Mouse (Mus musculus) brain, embryonic 14.5 days (tissue): Measurements from ENCODE around the gene Asz1. TPM values are rescaled to one million over a fixed set of nuclear protein-coding genes. Genes with fewer than 3 reads are reported as not detected.

ENCODE experiments used
- DNase-seq: peaks from one replicate; pipeline ENCODE4 v3.0.0-alpha.2; 2011; ENCODE audit warnings: low read depth
- CTCF ChIP-seq: fragments of 200-500 bp; IDR thresholded peaks from 2 replicates; pipeline ENCODE4 v1.5.1; 2012; ENCODE audit warnings: inconsistent platforms, mild to moderate bottlenecking, moderate library complexity, borderline replicate concordance; ENCODE audit not compliant: insufficient read depth, insufficient read length; ENCODE audit errors: extremely low read depth
- POLR2A ChIP-seq: fragments of 200-500 bp; IDR thresholded peaks from 2 replicates; pipeline ENCODE4 v1.6.1; 2012; ENCODE audit warnings: mild to moderate bottlenecking, inconsistent platforms, borderline replicate concordance; ENCODE audit not compliant: poor library complexity, insufficient read depth, insufficient read length, severe bottlenecking; ENCODE audit errors: extremely low read depth
- polyA plus RNA-seq: library from polyadenylated mRNA; depleted of rRNA; stranded (reverse); fragments of >200 nt; gene quantifications from 2 replicates; pipeline ENCODE4 v1.2.3, GENCODE M21; 2012; rRNA removed

Asz1 gene
- polyA plus RNA-seq, 1 experiment, result not detected

DNA sequence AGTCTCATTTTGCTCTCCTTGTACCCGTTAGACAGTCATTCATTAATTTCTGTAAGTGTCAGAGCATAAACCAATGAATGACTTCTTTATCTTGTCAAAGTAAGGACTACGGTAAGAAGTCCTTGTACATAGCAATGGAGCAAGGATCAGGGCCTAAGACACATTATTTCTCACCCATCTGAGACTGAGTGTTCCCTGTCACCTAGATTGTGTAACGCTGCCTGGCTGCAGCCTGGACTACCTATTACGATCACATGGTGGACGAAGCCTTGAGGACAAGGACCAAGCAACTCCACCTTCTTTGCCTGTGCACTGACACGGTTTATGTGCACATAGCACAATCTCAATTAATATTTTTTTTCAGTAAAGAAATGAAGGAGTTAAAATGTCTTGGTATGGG is 106.8 kb downstream of the Asz1 start:
- DNase-seq, result no peak
- no peak for TF ChIP-seq POLR2A
- TF ChIP-seq CTCF, result no peak

Other genes starting within 250 kb of the Asz1 start
- gene Wnt2, start 78.5 kb downstream of the Asz1 start, polyA plus RNA-seq, result 0.24 and 0.41 TPM in 2 replicates
- gene Cftr, start 61.6 kb upstream of the Asz1 start, polyA plus RNA-seq, result 0.25 and 0.38 TPM in 2 replicates